Mouse (Mus musculus) spleen, postnatal 10 days (tissue): ENCODE results near the gene Capsl.

ENCODE experiments used
- DNase-seq, 2 experiments: peaks; one replicate each; pipeline ENCODE4 v3.0.0; 2021 to 2022; ENCODE audit warnings: low spot score in 2 of 2

Gene Capsl

DNA sequence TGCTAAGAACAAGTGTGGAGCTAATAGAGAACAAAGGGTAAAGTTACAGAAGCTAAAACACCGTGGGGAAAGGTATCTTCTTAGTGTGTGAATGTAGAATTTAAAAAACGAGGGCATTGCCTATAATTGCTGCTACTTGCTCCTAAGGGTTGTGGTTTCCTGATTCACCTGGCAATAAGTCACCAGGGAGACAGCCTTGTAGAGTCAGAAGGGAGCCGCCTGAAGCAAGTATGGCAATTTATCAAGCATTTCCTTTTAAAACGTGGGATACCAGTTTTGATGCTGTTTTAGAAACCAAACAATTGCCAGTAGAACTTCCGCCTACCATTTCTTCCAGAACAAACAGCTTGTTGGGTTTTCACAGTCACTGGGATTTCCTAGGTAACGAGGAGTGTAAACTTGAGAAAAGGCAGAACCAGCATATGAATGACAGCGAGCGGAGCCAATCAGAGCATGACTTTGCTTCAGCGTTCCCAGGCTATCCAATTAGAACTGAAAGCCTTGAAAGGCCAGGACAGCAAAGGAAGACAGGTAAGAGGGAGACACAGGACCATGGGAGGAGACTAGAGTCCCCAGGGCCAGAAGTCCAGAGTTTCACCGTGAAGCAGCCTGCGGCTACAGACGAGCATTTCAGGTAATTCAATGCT lies at the start of gene Capsl:
Capsl (plus strand) TSS at position 495 of the 647 bp plus-strand sequence.
- no peak for DNase-seq

DNA sequence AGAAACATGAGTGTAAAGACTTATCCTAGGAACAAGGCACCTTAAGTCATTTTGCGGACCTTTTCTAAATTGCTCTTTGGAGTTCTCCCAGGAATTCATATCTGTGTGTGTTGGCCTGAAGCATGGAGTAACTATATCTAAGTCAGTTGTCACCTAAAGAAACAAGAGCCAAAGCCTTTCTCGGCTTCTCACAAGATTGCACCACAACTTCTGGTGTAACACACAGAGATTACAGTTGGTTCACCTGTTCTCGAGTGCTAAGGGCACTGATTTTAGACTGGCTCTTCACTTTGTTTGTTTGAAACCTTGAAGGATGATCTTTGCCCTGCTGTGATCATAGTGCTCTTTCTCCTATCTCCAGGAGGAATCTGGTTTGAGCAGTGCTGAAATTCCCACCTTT lies 26.4 kb upstream of the Capsl start:
- no peak for DNase-seq

DNA sequence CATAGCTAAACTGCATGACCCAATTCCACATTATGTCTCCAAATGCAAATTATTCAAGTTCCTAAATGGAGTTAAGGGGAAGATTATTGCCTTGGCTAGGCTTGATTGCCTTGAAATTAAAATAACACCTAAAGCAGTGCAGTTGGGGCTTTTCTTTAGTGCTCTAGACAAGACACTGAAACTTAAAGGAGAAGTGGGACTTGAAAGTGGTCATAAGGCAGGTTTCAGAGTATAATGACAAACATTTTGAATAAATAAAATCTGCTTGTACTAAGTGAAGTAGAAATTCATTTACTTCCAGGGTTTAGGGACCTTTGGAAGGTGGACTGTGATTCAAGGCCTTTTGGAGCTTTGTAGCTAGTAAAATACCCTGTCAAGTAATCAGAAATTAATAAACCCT lies 14.7 kb upstream of the Capsl start:
- DNase-seq: no peak

DNA sequence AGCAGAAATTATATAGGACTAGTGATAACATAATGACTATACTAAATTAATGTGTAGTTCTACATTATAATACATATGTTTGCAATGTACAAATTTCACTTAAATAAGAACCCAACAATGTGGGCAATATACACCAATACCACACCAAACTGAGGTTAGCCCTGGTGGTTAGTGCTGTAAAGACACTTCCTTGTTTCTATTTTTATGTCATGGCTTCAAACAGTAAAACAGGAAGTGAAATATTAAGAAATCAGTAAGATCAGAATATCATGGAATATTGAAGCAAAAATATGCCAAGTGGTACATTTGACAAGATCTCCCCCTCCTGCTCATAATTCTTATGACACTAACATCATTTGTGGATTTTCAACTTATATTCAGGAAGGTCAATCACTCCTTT lies 8.0 kb upstream of the Capsl start:
- no peak for DNase-seq

DNA sequence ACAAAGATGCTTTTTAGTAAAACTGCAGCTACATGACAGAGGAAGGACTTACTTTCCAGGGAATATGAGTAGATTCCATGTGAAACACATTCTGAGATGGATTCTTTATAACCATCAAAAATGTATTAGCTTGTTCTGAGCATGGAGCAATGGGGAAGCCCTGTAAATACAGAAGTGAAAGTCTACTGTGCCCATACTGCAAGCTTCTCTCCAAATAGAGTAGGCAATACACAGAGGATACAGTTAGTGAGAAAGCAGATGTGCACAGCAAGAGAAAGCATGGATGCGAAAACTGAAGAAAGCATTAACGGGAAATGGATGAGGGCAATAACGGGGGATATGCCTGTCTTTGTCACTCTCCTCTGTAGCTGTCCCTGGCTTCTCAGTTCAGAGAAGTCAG lies 6.0 kb upstream of the Capsl start:
- no peak for DNase-seq

DNA sequence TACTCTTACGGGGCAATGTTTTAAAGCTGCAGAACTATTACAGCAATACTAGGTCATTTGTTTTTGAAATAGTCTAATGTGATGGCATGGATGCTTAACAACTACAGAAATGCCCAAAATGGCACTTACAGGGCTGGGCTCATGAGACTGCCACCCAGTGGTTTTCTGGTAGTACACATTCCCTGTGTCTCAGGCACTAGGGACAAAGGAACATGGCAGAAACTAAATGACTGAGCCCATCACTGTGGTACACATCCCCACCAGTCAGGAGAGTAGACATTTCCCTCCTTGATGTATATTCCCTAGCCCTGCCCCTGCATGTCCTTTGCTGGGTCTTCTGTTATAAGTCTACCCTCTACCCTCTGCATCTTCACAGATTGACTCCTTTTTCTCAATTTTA lies 16.2 kb downstream of the Capsl start:
- no peak for DNase-seq

DNA sequence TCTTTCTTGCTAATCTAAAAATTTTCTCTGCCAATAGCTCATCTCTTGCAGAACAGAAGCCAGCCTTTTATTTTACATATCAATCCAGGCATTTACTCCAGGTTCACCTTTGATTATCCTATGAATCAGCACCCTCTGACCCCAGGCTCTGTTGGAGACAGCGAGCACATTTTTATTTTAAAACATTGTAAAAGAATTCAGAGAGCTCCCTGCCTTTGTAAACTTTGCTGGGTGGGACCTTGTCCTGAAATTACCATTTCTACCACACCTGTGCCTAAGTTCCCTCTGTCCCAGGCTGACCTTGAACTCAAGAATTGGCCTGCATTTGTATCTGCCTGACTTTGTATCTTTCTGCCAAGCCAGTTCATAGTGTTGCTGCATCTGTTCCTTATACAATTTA lies 17.0 kb downstream of the Capsl start:
- DNase-seq: no peak

DNA sequence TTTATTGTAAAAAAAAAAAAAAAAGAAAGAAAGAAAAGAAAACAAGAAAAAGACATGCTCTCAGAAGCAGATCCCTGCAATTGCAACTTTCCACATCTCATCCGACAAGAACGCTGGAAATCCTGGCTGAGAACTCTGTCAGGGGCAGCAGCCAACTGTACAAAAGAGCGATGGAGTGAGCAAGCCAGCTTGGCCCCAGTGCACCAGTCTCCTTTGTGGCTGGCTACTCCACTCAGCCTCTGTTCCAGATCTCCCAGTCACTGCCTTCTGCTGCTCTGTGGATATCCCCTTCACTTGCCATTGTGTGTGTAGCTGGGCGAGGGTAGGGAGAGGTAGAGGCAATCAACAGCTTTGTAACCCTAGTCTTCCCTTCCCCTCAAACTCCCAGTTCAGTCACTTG lies 18.4 kb downstream of the Capsl start:
- no peak for DNase-seq

DNA sequence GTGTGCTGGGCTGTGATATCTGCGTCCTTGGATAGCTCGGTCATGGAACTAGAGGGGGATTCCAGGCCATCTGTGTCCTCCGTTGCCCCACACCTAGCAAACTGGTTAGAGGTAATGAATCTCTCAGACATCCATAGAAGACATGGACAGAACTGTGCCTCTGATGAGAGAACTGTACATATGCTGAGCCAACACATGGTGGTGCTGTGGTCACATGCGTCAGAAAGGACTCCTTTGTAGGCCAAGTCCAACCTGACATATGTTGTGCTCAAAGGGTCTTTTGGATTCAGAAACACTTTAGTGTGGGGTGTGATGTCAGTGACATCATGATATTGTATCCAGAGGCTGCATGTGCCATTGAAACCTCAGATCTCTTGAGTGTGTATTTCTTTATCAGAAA lies 19.4 kb downstream of the Capsl start:
- DNase-seq: peak in 1 of 2 experiments; percentile 53

DNA sequence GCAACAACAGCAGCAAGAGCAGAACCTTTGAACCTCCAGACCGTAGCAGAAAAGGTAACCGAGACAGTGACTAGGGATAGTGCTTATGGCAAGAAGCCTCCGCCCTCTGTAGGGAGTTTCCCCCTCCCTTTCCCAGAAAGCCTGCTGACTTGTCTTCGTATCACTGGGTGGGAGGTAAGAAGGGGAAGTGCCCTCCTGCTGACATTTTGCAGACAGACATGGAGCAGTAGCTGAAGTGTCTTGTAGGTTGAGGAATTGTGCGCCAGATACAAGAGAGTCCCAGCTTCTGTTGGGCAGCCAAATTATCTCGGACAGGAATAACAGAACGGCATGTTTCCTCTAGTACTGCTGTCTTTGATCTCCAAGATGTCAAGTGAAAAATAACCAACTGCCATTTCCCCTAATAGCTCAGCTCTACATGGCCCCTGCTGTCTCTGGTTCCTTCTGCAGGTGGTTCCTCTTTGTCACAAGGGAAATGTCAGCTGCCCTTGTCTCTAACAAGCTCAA lies 27.7 kb downstream of the Capsl start:
- peak; percentile 27 to 33 for DNase-seq

DNA sequence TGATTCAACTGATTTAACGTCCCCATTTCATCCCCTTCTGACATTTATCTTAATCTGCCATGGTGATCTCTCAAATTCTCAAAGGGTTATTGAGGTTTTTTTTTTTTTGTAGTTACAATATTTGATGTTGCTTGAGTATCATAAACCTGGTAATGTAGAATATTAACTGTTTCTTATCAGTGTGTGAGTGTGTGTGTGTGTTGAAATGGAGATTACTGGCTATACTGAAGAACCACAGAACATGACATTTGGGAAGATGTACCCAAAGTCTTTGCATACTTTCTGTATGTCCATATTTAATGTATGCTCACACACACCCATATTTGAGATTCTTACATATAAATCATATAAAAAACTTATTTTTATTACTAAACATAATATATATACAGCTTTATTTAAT lies 28.2 kb downstream of the Capsl start:
- DNase-seq: no peak

DNA sequence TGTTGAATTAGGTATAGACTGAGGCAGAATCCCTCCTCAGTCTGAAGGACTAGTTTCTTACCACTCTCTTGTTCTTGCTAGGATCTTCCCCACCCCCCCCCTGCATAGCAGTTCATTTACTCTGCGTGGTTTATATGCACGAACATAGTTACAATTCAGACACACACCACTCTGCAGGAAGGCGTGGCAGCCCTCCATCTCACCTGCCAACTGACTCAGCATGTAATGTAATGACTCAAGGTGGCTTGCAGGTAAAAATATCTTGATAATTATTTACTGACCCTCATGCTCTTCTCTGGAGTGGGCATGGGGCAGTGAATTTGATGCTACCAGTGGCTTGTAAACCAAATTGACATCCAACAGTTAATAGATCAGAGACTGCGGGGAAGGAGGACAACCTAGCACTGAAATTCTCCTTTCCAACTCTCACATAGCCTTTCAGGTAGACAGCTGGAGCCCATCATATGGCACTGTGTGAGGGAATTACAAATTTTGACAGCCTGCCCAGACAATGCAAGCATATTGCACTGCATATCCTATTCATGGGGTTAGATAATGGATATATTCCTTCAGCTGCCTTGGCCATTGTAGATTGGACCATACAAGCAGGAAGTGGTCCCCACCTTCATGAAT lies 35.3 kb downstream of the Capsl start:
- no peak for DNase-seq

DNA sequence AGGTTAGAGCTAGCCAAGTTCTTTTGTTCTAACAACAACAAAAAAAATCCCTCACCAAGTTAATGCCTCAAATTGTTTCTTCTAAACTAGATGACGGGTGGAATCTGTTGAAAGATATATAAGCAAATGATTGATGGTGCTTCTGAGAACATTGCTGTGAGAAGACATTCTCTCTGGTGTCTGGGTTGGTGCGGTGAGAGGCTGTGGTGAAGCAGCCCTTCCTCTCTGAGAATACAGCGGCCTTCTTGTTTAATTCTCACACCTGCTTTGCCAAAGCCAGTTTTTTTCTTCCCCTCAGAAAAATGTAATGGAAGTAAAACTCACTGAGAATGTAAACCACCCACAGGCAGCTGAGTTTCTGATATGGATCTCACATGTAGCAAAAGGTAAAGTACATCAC lies 36.3 kb downstream of the Capsl start:
- DNase-seq: no peak

DNA sequence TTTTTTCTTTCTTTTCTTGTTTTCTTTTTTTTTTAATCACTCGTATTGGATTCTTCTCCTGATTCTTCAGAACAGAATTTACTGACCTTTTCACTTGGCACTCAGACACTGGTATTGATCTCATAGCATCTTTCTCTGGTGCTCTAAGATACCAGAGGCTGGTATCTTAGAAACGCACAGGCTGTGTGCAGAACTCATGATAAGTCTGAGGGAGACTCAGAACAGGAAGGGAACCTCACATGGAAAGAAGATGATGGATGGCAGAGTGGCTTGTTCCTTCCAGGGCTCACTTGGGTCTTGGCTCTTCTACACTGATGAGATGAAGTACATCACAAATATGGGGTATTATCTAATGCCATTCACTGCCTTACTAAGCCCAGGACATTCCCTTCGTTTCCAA lies 36.8 kb downstream of the Capsl start:
- DNase-seq: peak in 1 of 2 experiments; percentile 59

DNA sequence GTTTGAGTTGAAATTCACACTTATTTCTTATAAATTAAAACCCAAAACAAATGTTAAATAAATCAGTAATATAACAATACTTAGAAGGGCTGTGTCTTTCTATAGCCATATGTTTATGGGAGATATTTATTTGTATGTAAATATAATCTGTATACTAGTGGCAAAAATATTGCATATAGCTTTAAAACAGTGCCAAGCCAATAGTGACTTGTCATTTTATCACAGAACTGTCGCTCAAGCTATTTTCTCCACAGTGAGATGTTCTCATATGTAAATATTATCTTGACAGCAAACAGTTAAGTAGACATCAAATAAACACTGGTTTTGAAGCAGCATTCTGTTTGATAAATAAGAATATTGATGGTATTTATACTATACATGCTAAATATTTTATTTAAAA lies 37.4 kb downstream of the Capsl start:
- DNase-seq: no peak

DNA sequence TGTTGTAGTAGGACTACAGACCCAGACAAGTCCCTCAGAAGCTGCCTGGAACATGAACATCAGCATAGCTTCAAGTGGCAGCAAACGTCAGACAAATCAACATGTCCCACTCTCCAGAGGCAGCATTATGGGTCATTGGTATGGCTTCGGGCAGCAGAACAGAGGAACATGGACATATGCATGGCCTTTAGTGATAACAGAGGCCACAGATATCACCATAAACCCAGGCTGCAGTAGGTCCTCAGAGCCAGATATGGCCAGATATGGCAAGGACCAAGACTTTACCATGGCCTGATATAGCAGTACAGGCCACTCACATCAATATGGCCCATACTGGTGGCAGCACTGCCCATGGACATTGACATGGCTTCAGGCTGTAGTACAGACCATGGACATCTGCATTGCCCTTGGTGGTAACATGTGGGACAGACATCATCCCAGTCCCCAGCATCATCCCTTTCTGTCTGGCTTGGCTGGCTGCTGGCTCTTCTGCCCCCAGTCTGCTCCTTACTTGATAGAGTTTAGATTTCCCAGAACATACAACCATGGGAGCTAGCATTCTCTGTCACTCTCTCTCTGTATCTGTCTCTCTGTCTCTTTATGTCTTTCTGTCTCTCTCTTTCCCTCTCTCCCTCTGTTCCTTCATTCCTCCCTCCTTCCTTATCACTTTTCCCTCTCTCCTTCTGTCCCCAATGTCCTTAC lies 53.7 kb downstream of the Capsl start:
- DNase-seq: no peak

DNA sequence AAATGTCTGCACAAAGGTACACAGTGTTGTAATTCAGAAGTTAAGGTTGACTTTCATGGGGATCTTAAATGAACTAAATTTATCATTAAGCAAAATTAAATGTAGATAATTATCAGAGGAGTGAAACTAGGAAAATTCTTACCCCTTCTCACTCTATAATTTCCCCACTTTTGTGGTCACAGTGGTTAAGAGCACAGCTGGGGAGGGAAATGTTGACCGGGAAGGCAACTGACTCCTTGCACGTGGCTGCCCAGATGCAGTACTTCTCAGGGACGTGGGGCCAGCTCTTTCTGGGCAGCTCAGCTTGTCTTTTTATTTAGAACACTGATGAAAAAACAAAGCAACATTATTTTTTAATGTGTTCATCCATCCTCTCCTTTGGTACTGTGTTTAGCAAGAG lies 56.2 kb downstream of the Capsl start:
- no peak for DNase-seq
